Comparison of ENCODE assay signal across 10 mouse cellular contexts in genomic region chr10:119684377-119684826, GRCm38 (mm10).
A peak's percentile ranks its signal among the peaks of the same experiment; 100 is the strongest.
DNase-seq lines count a peak whose midpoint lies in the region; ATAC-seq and TF ChIP-seq lines count a peak whose summit lies in the region.
"Had no signal": no experiment of that assay in that cellular context is flagged by ENCODE, and none has a peak within 500 bp of the region (broad histone marks: within the 10 kb centered on the region; RNA-seq: fewer than 3 reads in every experiment).

No protein-coding gene starts in this region.

- ATAC-seq in embryonic facial prominence, embryonic 12.5 days (ENCODE audit: insufficient number of reproducible peaks, insufficient read depth, low FRiP score, low TSS enrichment): 0 out of 2 replicates have a peak, but pooled peaks have one; percentile 35
- peak; percentile 77 for ATAC-seq in hindbrain, embryonic 12.5 days (ENCODE audit: low FRiP score)
- 0 out of 2 replicates have a peak, but pooled peaks have one; percentile 23 for ATAC-seq in midbrain, postnatal 0 days (ENCODE audit: low FRiP score)
- ATAC-seq: intestine, embryonic 15.5 days had no signal

- H3K27me3 ChIP-seq in embryonic facial prominence, embryonic 12.5 days: no peaks in the 10 kb centered on the region
- H3K27me3 ChIP-seq in hindbrain, embryonic 12.5 days: no peaks in the 10 kb centered on the region
- no peaks in the 10 kb centered on the region for H3K27me3 ChIP-seq in midbrain, postnatal 0 days (ENCODE audit: insufficient read depth, low read length)
- H3K27me3 ChIP-seq: heart, embryonic 13.5 days; intestine, embryonic 15.5 days had no signal

- peak; percentile 47 to 60 for DNase-seq in cerebellum, postnatal 10 days
- no peak for DNase-seq in cerebellum, adult 9-10 months
- DNase-seq in midbrain, postnatal 0 days (ENCODE audit: low spot score): peak; percentile 61
- no peak for DNase-seq in adrenal gland, adult 18-20 months (ENCODE audit: low spot score in 2 of 2)
- DNase-seq in T-cell, adult 2 months (ENCODE audit: low spot score): no peak
- no peak for DNase-seq in embryo, embryonic 10.5 days (ENCODE audit: low spot score)

- 68% methylated on average over 3 of the region's 3 CpGs for WGBS in embryonic facial prominence, embryonic 12.5 days
- 31% methylated on average over 3 of the region's 3 CpGs for WGBS in hindbrain, embryonic 12.5 days
- WGBS in midbrain, postnatal 0 days: 27% methylated on average over 3 of the region's 3 CpGs

- H3K4me1 ChIP-seq in embryonic facial prominence, embryonic 12.5 days: peaks cover 13% of the 10 kb centered on the region
- H3K4me1 ChIP-seq in hindbrain, embryonic 12.5 days: peaks cover 35% of the 10 kb centered on the region
- no peaks in the 10 kb centered on the region for H3K4me1 ChIP-seq in midbrain, postnatal 0 days (ENCODE audit: insufficient read depth, low read length)
- H3K4me1 ChIP-seq: intestine, embryonic 15.5 days had no signal

- no peaks in the 10 kb centered on the region for H3K36me3 ChIP-seq in embryonic facial prominence, embryonic 12.5 days
- H3K36me3 ChIP-seq in hindbrain, embryonic 12.5 days: no peaks in the 10 kb centered on the region
- H3K36me3 ChIP-seq in midbrain, postnatal 0 days (ENCODE audit: insufficient read depth, low read length): no peaks in the 10 kb centered on the region
- H3K36me3 ChIP-seq: heart, embryonic 13.5 days; intestine, embryonic 15.5 days had no signal

- H3K9me3 ChIP-seq in embryonic facial prominence, embryonic 12.5 days: no peaks in the 10 kb centered on the region
- H3K9me3 ChIP-seq in hindbrain, embryonic 12.5 days (replicated peaks): no peaks in the 10 kb centered on the region
- no peaks in the 10 kb centered on the region for H3K9me3 ChIP-seq in midbrain, postnatal 0 days (ENCODE audit: low read length)
- H3K9me3 ChIP-seq: heart, embryonic 13.5 days; intestine, embryonic 15.5 days had no signal

- H3K4me2 ChIP-seq in embryonic facial prominence, embryonic 12.5 days (replicated peaks): no peak overlapping the region
- H3K4me2 ChIP-seq in hindbrain, embryonic 12.5 days (replicated peaks): no peak overlapping the region
- H3K4me2 ChIP-seq in midbrain, postnatal 0 days (ENCODE audit: low read depth, low read length, poor library complexity, severe bottlenecking): no peak overlapping the region
- H3K4me2 ChIP-seq: heart, embryonic 13.5 days; intestine, embryonic 15.5 days had no signal

- H3K27ac ChIP-seq in embryonic facial prominence, embryonic 12.5 days: no peak overlapping the region
- H3K27ac ChIP-seq in hindbrain, embryonic 12.5 days: peak overlapping the region; percentile 66
- H3K27ac ChIP-seq in midbrain, postnatal 0 days (ENCODE audit: low read depth, low read length): no peak overlapping the region
- H3K27ac ChIP-seq: heart, embryonic 13.5 days; intestine, embryonic 15.5 days had no signal

- H3K9ac ChIP-seq in embryonic facial prominence, embryonic 12.5 days: no peak overlapping the region
- H3K9ac ChIP-seq in hindbrain, embryonic 12.5 days: no peak overlapping the region
- H3K9ac ChIP-seq in midbrain, postnatal 0 days (replicated peaks; ENCODE audit: low read length, poor library complexity, severe bottlenecking): no peak overlapping the region
- H3K9ac ChIP-seq: heart, embryonic 13.5 days; intestine, embryonic 15.5 days had no signal

- TF ChIP-seq CTCF in midbrain, postnatal 0 days (IDR thresholded peaks at IDR 0.05): no peak

- H3K4me3 ChIP-seq in embryonic facial prominence, embryonic 12.5 days: no peak overlapping the region
- no peak overlapping the region for H3K4me3 ChIP-seq in hindbrain, embryonic 12.5 days
- no peak overlapping the region for H3K4me3 ChIP-seq in midbrain, postnatal 0 days (ENCODE audit: low read depth, low read length)
- H3K4me3 ChIP-seq: heart, embryonic 13.5 days; intestine, embryonic 15.5 days had no signal

Comparison
In these comparisons a context has a peak if more than half of its experiments do, and no peak if none do; other contexts are left out.
1. DNase-seq: peak in cerebellum, postnatal 10 days (2 of 2) and midbrain, postnatal 0 days (single experiment); none in cerebellum, adult 9-10 months (single experiment), adrenal gland, adult 18-20 months (0 of 2), T-cell, adult 2 months (single experiment) and embryo, embryonic 10.5 days (single experiment).
2. ATAC-seq: peak in every context shown above with its lines; median percentile 77 in hindbrain, embryonic 12.5 days; 35 in embryonic facial prominence, embryonic 12.5 days; 23 in midbrain, postnatal 0 days.